Mouse (Mus musculus): ENCODE data around the gene Ogn. TPM values are rescaled to one million over a fixed set of nuclear protein-coding genes. Genes with fewer than 3 reads are reported as not detected.

Ogn gene
- 8.5 TPM for polyA plus RNA-seq (2014; fragmentation: Illumina TruSeq; extraction: RNeasy Lipid Tissue Mini Kit (QIAGEN cat#74804); ENCODE audit: low read depth, low replicate concordance)

DNA sequence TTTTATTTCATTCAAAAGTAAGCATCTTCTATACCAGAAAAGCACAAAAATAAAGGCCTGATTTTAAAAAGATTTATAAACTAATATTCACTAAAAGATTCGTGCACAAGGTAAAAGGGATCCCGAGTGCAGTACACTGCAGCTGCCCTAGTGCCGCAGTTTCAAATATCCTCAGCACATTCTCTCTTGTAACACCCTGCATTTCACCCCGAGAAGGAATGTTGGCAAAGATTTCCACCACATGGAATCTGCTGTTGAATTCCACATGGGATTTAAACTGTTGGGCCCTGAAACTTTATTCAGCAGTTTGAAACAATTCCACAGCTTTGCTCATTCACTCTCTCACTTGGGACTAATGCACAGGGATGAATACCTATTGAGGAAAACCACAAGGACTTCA lies at the start of gene Ogn:
Gene Ogn, plus strand, starts transcription at position 333 of the 400 bp plus-strand sequence.

DNA sequence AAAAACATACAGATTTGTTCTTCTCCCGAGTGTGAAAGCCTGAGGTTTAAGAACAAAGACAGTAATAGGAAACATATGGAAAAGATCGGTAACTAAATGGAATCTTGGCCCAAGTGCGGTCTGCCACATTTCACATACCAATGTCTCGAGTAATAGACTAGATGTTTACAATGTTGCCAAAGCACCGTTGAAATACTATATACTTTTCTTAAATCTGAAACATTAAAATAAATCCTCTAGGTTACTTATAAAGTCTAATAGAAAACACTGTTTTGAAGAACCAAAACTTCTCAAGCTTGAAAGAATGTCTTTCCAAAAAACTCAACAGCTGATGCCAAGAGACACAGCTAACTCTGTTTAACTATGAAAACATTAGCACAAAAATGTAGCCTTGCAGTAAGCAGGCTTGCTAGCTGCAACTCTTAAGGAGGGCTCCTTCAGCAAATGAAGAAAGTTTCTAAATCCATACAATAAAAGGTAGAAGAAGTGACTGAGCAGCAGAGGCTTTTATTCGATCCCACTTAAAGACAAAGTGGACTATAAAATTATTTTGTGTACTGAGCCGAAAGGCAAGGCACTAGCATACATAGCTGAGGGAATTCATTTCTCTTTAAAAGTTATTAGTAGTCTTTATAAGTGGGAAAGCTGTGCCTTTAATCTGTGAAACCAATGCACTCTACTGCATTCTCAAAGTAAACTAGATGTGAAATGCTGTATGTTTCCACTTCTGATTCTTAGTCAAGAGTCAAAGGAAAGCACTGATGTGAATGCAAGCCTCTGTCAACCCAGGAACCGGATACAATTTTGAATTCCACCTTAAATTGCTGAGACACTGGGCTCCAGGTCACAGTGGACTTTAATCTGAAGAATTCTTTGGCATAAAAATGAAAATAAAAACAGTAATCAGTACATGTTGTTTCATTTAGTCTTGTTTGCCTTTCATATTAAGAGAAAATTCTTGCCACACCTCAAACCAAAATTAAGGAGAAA lies 26.0 kb upstream of the Ogn start, which contains the start of gene Omd:
Gene Omd, plus strand, starts transcription at position 922 of the 990 bp plus-strand sequence.

DNA sequence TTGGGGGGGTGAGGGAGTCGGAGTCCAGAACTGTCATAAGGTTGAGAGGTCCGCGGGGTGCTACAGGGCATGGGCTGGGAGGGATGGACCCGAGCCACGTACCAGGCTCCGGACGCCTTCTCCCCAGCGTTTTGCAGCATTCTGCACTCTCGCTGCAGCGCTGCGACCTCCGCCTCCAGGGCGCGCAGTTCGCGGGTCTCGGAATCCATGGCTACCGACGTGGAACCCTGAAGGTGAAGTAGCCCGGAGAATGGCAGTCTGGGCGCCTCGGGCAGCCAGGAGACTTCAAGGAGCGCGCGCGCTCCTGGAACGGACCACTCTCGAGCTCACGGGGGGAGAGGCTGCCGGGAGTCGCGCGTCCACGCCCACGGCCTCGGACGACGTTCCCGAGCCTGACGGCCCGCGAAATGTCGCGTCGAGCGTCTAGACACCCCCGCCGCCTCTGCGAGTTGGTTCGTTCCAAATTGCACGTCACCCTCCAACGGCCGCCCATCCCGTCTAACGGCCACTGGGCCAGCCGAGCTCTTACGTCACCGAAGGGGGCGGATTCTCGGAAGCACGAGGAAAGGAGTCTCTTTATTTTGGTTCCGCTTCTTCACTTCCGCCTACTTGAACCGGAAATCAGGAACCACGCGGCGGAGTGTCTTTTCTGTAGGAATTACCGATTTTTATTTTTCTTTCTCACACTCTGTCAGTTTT lies 44.8 kb downstream of the Ogn start, which contains the start of the genes Cenpp and Nol8:
Gene Cenpp, minus strand, starts transcription at position 305 of the 699 bp plus-strand sequence.
Gene Nol8, plus strand, starts transcription at position 598 of the 699 bp plus-strand sequence.

Other genes with a start within 250 kb of the Ogn start
- 4.4 TPM for gene Ippk, start 186.8 kb upstream of the Ogn start, polyA plus RNA-seq (2014; fragmentation: Illumina TruSeq; extraction: RNeasy Lipid Tissue Mini Kit (QIAGEN cat#74804); ENCODE audit: low read depth, low replicate concordance)
- 0.50 TPM for gene Tes3-ps, start 114.7 kb upstream of the Ogn start, polyA plus RNA-seq (2014; fragmentation: Illumina TruSeq; extraction: RNeasy Lipid Tissue Mini Kit (QIAGEN cat#74804); ENCODE audit: low read depth, low replicate concordance)
- gene Ecm2, start 103.2 kb upstream of the Ogn start, polyA plus RNA-seq (2014; fragmentation: Illumina TruSeq; extraction: RNeasy Lipid Tissue Mini Kit (QIAGEN cat#74804); ENCODE audit: low read depth, low replicate concordance), result 1.7 TPM
- 0.48 TPM for gene Aspn, start 63.6 kb upstream of the Ogn start, polyA plus RNA-seq (2014; fragmentation: Illumina TruSeq; extraction: RNeasy Lipid Tissue Mini Kit (QIAGEN cat#74804); ENCODE audit: low read depth, low replicate concordance)
- gene Omd, start 25.6 kb upstream of the Ogn start, polyA plus RNA-seq (2014; fragmentation: Illumina TruSeq; extraction: RNeasy Lipid Tissue Mini Kit (QIAGEN cat#74804); ENCODE audit: low read depth, low replicate concordance), result 2.2 TPM
- gene Cenpp, start 44.7 kb downstream of the Ogn start, polyA plus RNA-seq (2014; fragmentation: Illumina TruSeq; extraction: RNeasy Lipid Tissue Mini Kit (QIAGEN cat#74804); ENCODE audit: low read depth, low replicate concordance), result 1.2 TPM
- 13.7 TPM for gene Nol8, start 45.0 kb downstream of the Ogn start, polyA plus RNA-seq (2014; fragmentation: Illumina TruSeq; extraction: RNeasy Lipid Tissue Mini Kit (QIAGEN cat#74804); ENCODE audit: low read depth, low replicate concordance)
- 20.6 TPM for gene Iars, start 74.1 kb downstream of the Ogn start, polyA plus RNA-seq (2014; fragmentation: Illumina TruSeq; extraction: RNeasy Lipid Tissue Mini Kit (QIAGEN cat#74804); ENCODE audit: low read depth, low replicate concordance)
- not detected for gene Gm30302, start 191.0 kb downstream of the Ogn start, polyA plus RNA-seq (2014; fragmentation: Illumina TruSeq; extraction: RNeasy Lipid Tissue Mini Kit (QIAGEN cat#74804); ENCODE audit: low read depth, low replicate concordance)